Mouse (Mus musculus): ENCODE data around the gene Lrrc75a. TPM values are rescaled to one million over a fixed set of nuclear protein-coding genes. Genes with fewer than 3 reads are reported as not detected.
A peak's percentile ranks its signal among the peaks of the same experiment; 100 is the strongest.

Lrrc75a gene
- total RNA-seq, 1 experiment from 2014 or later: 44.9 TPM

DNA sequence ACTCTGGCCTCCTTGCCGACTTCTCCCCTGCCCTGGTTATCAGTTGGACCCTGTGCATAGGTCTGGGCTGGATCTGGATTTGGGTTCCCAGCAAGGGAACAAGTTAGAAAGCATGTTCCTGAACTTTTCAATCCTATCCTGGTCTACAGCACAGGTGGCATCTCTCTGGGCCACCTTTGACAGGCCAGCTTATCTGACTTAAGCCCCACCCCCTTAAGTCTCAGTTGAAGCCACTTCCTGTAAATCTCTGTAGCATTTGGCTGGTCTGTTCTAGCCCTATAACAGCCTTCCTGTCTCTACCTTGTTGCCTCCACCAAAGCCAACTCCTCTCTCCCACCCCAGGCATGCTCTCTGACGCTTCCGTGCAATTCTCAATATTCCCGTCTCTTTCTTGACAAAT lies 49.8 kb downstream of the Lrrc75a start:
- no peak for DNase-seq

- DNase-seq: no peak
Observed at GRCm38 (mm10) chr11:62591904-62592575, 56.3 kb downstream of the Lrrc75a start.

GRCm38 (mm10) chr11:62591026-62591425 lies 57.3 kb downstream of the Lrrc75a start:
- no peak for DNase-seq

- DNase-seq: no peak
Observed at GRCm38 (mm10) chr11:62589391-62589790, 58.9 kb downstream of the Lrrc75a start.

DNA sequence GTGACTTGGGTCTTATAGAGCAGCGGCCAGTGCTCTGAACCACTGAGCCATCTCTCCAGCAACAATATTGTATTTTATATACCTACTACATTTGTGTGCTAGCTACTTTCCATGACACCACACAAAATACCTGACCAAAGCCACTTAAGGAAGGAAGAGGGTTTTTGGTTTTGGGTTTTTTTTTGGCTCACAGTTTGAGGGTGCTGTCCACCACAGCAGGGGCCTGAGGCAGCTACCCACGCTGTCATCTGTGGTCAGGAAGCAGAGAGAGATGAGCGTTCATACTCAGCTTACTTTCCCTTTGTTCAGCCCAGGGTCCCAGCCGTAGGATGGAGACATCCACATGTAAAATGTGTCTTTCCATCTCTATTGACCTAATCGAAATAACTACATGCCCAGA lies 61.3 kb downstream of the Lrrc75a start:
- no peak for DNase-seq

DNA sequence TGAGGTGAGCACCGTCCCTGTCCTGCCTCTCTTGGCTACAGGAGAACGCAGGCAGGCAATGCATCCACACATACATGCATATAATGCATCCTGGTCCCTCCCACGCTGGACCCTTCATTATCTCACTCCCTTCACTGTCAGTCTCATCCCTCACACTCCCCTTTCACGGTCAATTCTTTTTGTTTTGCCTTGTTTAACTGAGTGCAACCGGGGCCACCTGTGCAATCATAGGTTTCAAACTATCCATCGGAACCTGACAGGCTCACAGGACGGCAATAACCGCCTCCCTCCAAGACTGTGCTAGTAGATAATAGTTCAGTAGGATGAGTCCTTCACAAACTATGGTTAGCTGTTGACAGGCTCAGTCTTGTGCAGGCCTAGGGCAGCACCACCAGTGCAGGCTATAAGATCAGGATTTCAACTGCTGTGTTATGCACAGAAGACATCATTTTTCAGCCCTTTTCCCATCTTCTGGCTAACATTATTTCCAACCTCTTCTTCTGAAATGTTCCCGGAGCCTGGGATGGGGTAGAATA lies 63.6 kb downstream of the Lrrc75a start:
- no peak for DNase-seq

DNA sequence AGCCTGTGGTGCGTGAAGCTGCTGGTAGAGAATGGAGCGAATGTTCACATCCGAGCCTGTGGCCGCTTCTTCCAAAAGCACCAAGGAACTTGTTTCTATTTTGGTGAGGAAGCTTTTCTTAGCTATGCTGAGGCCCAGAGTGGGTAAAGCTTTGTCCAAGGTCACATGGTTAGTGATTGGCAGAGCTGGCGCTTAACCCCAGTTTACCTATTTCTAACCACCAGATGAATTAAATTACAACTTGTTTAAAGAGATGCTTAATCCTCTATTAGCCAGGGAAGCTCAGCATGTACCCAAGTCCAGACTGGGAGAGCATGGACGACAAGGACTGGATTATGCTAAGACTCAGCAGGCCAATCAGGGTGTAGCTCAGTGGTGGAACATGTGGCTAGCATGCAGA lies 65.3 kb downstream of the Lrrc75a start:
- DNase-seq: no peak

- no peak for DNase-seq
Observed at GRCm38 (mm10) chr11:62576530-62577152, 71.7 kb downstream of the Lrrc75a start.

- DNase-seq: peak; percentile 37
Observed at GRCm38 (mm10) chr11:62575659-62576438, 72.5 kb downstream of the Lrrc75a start.

DNA sequence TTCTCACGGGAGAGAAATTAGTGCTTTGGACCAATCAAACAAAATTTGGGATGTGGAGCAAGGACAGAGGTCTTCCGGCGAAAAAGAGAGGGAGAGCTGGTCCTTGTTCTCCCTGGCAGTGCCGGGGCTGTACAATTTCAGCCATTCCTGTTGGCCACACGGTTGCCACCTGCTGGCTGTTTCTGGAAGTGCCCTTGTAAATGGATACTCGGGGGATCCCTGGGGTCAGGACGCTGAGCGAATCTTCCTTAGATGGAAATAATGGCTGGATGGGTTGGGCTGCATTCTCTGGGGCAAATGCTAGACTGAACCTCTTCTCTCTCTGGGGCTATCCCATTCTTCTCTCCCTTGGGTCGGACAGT lies 73.0 kb downstream of the Lrrc75a start:
- DNase-seq: peak; percentile 86

GRCm38 (mm10) chr11:62574703-62575085 lies 73.6 kb downstream of the Lrrc75a start:
- DNase-seq: no peak

DNA sequence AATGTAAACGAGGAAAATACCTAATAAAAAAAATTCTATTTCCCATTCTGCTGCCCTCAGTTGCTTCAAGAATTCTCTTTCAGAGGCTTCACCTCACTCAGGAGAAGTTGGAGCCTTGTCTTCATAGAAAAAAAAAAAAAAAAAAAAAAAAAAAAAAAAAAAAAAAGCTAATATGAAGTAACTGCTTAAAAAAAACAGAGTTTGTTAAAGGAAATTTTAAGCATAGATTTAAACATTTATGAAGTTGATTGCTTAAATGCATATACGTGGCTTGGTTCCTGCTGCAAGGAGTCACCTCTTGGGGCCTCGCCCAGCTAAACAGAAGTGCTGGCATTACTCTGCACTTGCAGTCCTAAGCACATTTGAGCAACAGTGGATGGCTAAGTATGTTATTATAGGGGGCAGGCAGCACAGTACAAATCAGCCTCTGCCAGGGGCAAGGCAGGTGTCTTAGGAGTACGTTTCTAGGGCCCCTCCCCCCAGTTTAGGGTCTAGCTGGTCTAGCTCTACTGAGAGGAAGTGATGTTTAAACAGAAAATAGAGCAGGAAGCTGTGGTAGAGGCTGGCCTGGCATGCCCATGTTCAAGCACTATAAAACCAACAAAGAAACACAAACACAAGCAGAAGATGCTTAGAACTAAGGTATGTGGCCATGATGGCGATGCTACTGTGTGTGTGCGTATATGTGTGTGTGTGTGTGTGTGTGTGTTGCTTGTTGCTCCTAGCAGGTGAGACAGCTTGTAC lies 74.2 kb downstream of the Lrrc75a start, which contains the start of gene Trpv2:
Gene Trpv2 (plus strand): TSS at position 528 of the 744 bp plus-strand sequence.
- no peak for DNase-seq

DNA sequence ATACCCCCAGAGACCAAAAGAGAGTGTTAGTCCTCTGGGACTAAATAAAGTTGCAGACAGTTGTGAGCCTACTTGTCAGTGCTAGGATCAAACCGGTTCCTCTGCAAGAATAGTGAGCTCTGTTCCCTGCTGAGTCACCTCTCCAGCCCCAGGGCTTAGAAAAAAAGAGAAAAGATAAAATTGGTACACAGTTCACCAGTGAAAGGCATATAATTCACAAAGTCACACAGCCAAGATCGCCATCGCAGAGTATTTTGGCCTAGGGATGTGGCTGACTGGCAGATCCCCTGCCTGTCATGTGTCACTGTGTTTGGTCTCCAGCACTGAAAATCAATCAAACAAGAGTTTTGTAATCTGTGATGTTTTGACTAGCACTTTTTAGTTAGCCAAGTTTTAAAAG lies 80.0 kb downstream of the Lrrc75a start:
- DNase-seq: no peak

- DNase-seq: no peak
Observed at GRCm38 (mm10) chr11:62566211-62566610, 82.1 kb downstream of the Lrrc75a start.

DNA sequence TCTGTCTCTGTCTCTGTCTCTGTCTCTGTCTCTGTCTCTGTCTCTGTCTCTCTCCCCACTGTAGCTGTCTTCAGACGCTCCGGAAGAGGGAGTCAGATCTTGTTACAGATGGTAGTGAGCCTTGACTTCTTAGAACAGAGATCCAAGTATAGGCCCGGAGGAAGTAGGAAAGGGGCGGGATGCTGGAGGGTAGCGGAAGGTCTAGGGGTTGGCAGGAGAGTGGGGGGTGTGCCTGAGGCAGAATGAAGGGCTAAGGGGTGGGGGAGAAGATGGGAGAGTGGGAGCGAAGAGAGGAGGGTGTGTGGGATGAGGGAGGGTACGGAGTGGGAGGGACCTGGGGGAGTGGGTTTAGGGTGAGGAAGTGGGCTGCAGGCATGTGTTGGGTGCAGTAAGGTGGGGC lies 82.6 kb downstream of the Lrrc75a start:
- no peak for DNase-seq

DNA sequence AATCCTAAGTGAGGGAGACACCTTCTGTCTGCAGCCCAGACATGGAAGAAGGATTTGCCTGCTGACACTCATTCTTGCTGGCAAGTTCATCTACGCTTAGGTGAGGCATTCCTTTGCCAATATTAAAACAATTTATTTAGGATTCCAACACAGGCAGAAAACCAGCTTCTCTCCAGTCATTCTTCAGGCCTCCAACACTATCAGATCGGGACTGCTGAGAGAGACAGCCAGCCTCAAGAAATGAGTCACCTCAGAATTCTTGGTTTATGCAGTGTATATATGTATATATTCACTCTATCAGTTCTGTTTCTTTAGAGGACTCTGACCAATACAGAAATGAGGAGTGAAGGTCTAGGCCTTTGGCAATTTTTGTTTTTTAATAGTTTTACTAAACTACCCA lies 84.7 kb downstream of the Lrrc75a start:
- no peak for DNase-seq

DNA sequence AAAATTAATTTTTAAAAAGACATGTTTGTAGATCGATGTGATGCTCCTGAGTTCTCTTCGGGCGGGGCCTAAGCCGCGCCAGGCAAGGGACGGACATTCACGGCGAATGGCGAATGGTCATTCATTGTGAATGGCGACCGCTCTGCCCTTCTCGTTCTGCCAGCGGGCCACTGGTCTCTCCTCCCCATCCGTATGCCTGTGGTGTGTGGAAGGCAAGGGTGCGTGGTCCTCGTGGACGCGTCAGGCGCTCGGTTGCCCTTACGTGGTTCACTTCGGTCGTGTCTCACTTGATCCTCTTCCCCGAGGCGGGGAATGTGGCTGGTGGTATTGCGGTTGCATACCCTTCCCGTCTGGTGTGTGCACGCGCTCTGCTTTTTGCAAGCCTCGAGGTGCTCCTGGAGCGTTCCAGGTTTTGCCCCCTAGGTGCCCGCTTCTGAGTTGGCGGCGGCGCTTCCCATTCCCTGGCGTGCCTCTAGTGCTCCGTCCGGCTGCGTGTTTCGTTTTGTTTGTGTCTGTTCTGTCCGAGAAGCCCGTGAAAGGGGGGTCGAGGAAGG lies 87.8 kb downstream of the Lrrc75a start:
- DNase-seq: peak; percentile 33

DNA sequence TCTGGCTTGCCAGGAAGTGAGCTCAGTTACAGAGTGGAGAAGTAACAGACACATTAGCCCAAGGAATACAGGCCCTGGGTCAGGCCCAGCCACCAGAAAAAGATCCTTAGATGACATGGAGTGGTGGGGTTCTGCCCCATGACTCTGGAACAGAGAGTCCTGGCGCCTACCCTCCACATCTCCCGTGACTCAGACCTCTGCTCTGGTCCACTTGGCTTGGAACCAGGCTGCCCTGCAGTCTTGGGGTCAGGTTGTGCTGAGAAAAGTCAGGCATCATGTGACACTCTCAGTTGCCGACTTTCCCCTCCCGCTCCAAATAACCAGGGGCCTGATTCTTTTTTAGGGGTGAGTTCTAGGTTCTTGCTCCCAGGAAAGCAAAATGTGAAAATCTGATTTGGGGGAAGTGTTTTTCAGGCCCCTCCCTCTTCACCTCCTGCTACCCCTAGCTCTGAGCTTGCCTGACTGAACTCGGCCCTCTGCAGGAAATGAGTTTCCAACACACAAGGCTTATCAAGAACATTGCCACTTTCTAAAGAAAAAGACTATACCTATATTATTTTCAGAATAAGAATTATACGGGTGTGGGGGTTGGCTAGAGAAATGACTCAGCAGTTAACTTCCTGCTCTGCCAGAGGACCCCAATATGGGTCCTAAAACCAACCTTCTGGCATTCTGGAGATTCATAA lies 89.2 kb downstream of the Lrrc75a start:
- peak; percentile 71 for DNase-seq

DNA sequence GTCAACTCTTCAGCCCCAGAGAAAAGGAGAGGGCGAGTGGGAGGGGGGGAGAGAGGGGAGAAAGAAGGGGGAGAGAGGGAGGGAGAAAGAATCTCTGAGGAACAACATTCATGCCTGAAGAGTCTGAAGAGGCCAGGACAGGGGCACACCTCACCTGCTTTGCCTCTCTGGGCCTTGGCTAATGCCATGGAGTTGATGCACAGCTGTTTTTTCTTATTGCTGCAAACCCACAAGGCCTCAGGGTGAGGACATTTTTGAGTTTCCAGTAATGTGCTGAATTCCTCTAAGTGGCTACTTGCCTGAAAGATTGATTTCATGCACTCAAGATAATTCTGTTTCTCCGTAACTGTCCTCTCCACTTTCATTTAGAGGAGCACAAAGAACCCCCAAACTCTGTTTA lies 90.2 kb downstream of the Lrrc75a start:
- DNase-seq: no peak

DNA sequence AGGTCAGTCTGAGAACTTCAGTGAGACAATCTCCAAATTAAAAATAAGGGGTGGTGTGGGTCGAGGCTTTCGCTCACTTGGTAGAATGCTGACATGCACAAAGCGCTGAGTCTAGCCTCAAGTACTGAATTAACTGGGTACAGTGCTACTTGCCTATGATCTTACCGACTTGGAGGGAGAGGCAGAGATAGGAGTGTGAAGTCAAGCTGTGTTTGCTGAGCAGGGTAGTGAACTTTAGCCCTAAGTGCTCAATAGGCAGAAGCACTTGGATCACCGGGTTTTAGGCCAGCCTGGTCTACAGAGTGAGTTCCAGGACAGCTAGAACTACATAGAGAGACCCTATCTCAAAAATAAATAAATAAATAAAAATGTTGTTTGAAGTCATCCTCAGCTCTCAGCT lies 91.1 kb downstream of the Lrrc75a start:
- DNase-seq: no peak

DNA sequence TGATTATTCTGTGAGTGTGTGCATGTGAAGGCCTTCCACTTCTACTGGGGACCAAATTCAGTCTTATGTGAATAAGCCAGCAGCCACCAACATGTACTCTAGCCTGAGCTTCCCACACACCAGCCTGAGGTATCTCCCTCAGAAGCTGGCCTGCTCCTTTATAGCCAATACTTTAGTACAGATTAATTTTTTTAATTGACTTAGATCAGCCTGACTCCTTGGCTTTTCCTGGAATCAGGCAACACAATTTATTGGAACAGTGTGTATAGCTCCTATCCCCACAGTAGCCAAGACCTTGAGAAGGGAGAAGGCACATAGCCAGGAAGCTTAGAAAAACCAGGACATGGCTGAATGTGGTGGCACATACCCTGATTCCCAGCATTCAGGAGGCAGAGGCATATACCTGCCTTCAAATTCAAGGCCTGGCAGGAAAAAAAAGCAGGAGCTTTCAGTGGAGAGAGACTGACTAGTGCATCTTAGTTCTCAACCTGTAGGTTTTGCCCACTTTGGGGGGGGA lies 92.4 kb downstream of the Lrrc75a start:
- DNase-seq: no peak

All from adrenal gland, postnatal 25 days (tissue).